Mouse (Mus musculus) lung, adult 2 months (tissue): ENCODE measurements around the gene Ext2. TPM values are rescaled to one million over a fixed set of nuclear protein-coding genes. Genes with fewer than 3 reads are reported as not detected.

Experiments
- DNase-seq: peaks from one replicate; pipeline ENCODE4 v3.0.0; 2022
- H3K4me1 ChIP-seq: fragments of 200-500 bp; 2 replicates; pipeline ENCODE4 v1.6.1; 2011; ENCODE audit warnings: low read length; ENCODE audit not compliant: control insufficient read depth, insufficient read depth
- H3K4me3 ChIP-seq: fragments of 200-500 bp; replicated peaks from 2 replicates; pipeline ENCODE3; 2011; ENCODE audit warnings: low read depth, mild to moderate bottlenecking, control low read depth, low read length; ENCODE audit errors: extremely low read depth
- CTCF ChIP-seq: fragments of 200-500 bp; IDR thresholded peaks from 2 replicates; pipeline ENCODE4 v1.5.1; 2011; ENCODE audit warnings: mild to moderate bottlenecking, low read length, control low read depth; ENCODE audit not compliant: insufficient read depth
- POLR2A ChIP-seq: fragments of 200-500 bp; IDR thresholded peaks from 2 replicates; pipeline ENCODE4 v1.6.1; 2011; ENCODE audit warnings: low read depth, mild to moderate bottlenecking, control low read depth, low read length, borderline replicate concordance; ENCODE audit errors: extremely low read depth
- WGBS: fragments of 180-500 bp; shearing (Covaris S2); methylation state at CpG from one replicate; pipeline ENCODE4 v1.1.7; 2018; 5-methylcytosine and 5-hydroxymethylcytosine counted together
- polyA plus RNA-seq: library from polyadenylated mRNA; depleted of rRNA; stranded (reverse); fragments of >200 nt; gene quantifications from 2 replicates; pipeline ENCODE4 v1.2.3, GENCODE M21; 2012

The Ext2 gene
- polyA plus RNA-seq, 1 experiment: 59.5 TPM

- WGBS: 31% methylated on average over 13 of the region's 13 CpGs
- TF ChIP-seq CTCF (peak; percentile 2; the same call in 1 of the 2 replicates), POLR2A (no peak)
- H3K4me1 ChIP-seq: peaks cover 10% of the 10 kb centered on the region
- no peak overlapping the region for H3K4me3 ChIP-seq
- DNase-seq: no peak
Measured at GRCm38 (mm10) chr2:93791516-93792499, 30.6 kb downstream of the Ext2 start.

DNA sequence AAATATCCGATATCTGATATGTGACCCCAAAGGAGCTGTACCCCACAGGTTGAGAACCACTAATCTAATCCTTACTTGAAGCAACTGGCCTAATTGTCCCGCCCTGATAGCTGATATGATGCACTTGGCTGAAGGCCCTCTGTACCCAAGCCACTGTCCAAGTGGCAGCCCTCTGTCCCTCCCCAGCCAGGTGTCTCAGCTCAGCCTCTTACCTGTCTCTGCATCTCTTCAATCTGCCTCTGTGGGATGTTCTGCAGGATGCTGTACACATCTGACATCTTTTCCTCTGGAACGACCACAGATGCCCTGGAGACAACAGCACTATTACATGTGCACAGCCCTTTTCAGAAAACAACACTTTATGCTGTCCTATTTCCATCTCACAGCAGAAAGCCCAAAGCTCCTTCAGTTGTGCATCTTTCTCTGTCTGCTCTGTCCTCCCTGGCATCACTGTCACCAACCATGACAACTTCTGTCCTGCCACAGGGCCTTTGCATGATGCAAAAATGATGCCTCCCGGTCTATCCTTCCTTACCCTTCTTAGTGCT, 31.5 kb downstream of the Ext2 start:
- 81% methylated on average over 4 of the region's 4 CpGs for WGBS
- DNase-seq: no peak
- Histone ChIP-seq H3K4me1 (peaks cover 10% of the 10 kb centered on the region), H3K4me3 (no peak overlapping the region)
- TF ChIP-seq POLR2A: no peak
- no peak for TF ChIP-seq CTCF

GRCm38 (mm10) chr2:93788557-93788956, 33.8 kb downstream of the Ext2 start:
- WGBS: 88% methylated on average over 5 of the region's 5 CpGs
- H3K4me3 ChIP-seq: no peak overlapping the region
- TF ChIP-seq CTCF (no peak), POLR2A (no peak)
- peaks cover 10% of the 10 kb centered on the region for H3K4me1 ChIP-seq
- DNase-seq: no peak

- 50% methylated on average over 4 of the region's 4 CpGs for WGBS
- Histone ChIP-seq H3K4me3 (no peak overlapping the region), H3K4me1 (no peaks in the 10 kb centered on the region)
- TF ChIP-seq POLR2A (no peak), CTCF (0 out of 2 replicates have a peak, but pooled peaks have one; percentile 11)
- DNase-seq: peak; percentile 62
Measured at GRCm38 (mm10) chr2:93786175-93786574, 36.2 kb downstream of the Ext2 start.

DNA sequence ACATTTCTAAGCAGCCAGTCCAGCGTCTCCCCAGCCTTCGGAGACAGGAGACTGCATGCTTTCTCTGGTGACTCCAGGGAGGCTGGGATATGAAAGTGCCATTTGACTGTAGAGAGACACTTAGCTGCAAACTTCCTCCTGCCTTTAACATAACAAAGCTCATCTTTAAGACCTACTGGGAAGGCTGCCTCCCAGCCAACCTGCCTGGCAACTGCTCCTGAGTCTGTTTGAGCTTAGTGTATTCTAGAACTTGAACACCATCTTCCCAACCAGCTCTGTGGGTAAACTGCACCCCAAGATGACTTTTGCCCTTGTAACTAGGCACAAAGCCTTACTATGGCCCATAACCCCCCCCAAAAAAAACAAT, 37.0 kb downstream of the Ext2 start:
- no peaks in the 10 kb centered on the region for H3K4me1 ChIP-seq
- WGBS: 66% methylated on average over 2 of the region's 2 CpGs
- no peak overlapping the region for H3K4me3 ChIP-seq
- TF ChIP-seq POLR2A (no peak), CTCF (no peak)
- DNase-seq: no peak

GRCm38 (mm10) chr2:93784721-93785431, 37.5 kb downstream of the Ext2 start:
- no peak for DNase-seq
- H3K4me1 ChIP-seq: no peaks in the 10 kb centered on the region
- WGBS: 79% methylated on average over 12 of the region's 12 CpGs
- TF ChIP-seq POLR2A (no peak), CTCF (no peak)
- no peak overlapping the region for H3K4me3 ChIP-seq

DNA sequence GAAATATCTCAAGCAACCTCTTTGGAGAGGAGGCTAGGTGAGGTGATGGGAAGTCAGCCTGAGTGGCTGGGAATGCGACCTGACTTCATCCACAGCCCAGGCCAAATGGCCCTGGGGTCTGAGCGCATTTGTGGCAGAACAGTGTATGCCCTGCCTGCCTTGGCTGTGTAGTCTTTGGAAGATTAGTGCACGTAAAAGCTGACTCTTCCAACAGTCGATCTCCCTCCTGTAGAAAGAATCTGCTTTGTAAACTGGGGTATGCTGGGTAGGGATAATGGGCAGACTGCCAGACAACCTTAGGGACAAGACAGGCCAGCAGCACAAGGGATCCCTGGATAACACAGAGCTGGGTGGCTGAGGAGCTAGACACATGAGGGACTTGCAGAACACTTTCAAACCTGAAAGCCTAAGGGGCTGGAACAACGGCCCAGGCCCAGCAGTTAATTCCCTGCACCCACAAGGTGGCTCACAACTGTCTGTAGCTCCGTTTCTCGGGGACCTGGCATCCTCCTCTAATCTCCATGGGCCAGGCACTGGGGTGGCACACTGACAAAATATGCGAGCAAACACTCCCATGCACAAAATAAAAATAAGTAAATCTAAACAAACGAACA, 38.3 kb downstream of the Ext2 start:
- no peak for TF ChIP-seq CTCF
- no peak for TF ChIP-seq POLR2A
- H3K4me1 ChIP-seq: no peaks in the 10 kb centered on the region
- no peak overlapping the region for H3K4me3 ChIP-seq
- 91% methylated on average over 9 of the region's 9 CpGs for WGBS
- no peak for DNase-seq

- DNase-seq: no peak
- Histone ChIP-seq H3K4me1 (no peaks in the 10 kb centered on the region), H3K4me3 (no peak overlapping the region)
- WGBS: 67% methylated on average over 5 of the region's 5 CpGs
- no peak for TF ChIP-seq POLR2A
- TF ChIP-seq CTCF: no peak
Measured at GRCm38 (mm10) chr2:93782682-93783081, 39.7 kb downstream of the Ext2 start.

GRCm38 (mm10) chr2:93782156-93782555, 40.2 kb downstream of the Ext2 start:
- TF ChIP-seq CTCF: no peak
- TF ChIP-seq POLR2A: no peak
- DNase-seq: no peak
- H3K4me3 ChIP-seq: no peak overlapping the region
- H3K4me1 ChIP-seq: no peaks in the 10 kb centered on the region
- 86% methylated on average over 4 of the region's 4 CpGs for WGBS
